Mouse (Mus musculus) liver, embryonic 13.5 days (tissue): Measurements from ENCODE around the gene Zfp119b. TPM values are rescaled to one million over a fixed set of nuclear protein-coding genes. Genes with fewer than 3 reads are reported as not detected.

Source experiments
- ATAC-seq: fragments of 200-750 bp; cut with Nextera tagmentation; 2 replicates; pipeline ENCODE4 v1.8.0; 2017; ENCODE audit warnings: low read depth, mild to moderate bottlenecking, moderate number of reproducible peaks, moderate library complexity
- DNase-seq: peaks from one replicate; pipeline ENCODE4 v3.0.0; 2022
- H3K27ac ChIP-seq: fragments of 300-500 bp; sonication (generic); 2 replicates; pipeline ENCODE4 v1.5.1; 2015; ENCODE audit warnings: moderate library complexity, mild to moderate bottlenecking, inconsistent platforms
- H3K27me3 ChIP-seq: fragments of 300-500 bp; sonication (generic); 2 replicates; pipeline ENCODE4 v1.6.1; 2015; ENCODE audit warnings: mild to moderate bottlenecking, inconsistent platforms
- H3K36me3 ChIP-seq: fragments of 300-500 bp; sonication (generic); 2 replicates; pipeline ENCODE4 v1.6.1; 2015; ENCODE audit warnings: mild to moderate bottlenecking, inconsistent platforms
- H3K4me1 ChIP-seq: fragments of 300-500 bp; sonication (generic); replicated peaks from 2 replicates; pipeline ENCODE4 v1.6.1; 2015; ENCODE audit warnings: inconsistent platforms
- H3K4me2 ChIP-seq: fragments of 300-500 bp; sonication (generic); 2 replicates; pipeline ENCODE4 v1.6.1; 2015; ENCODE audit warnings: inconsistent platforms, mild to moderate bottlenecking, moderate library complexity
- H3K4me3 ChIP-seq: fragments of 300-500 bp; sonication (generic); replicated peaks from 2 replicates; pipeline ENCODE4 v1.5.1; 2015; ENCODE audit warnings: mild to moderate bottlenecking, inconsistent platforms
- H3K9ac ChIP-seq: fragments of 300-500 bp; sonication (generic); 2 replicates; pipeline ENCODE4 v1.6.1; 2015; ENCODE audit warnings: mild to moderate bottlenecking, inconsistent platforms
- H3K9me3 ChIP-seq: fragments of 300-500 bp; sonication (generic); replicated peaks from 2 replicates; pipeline ENCODE4 v1.6.1; 2016; ENCODE audit warnings: inconsistent platforms
- WGBS: fragments of 180-500 bp; shearing (Covaris S2); methylation state at CpG from one replicate; pipeline ENCODE4 v1.1.7; 2015; ENCODE audit not compliant: insufficient replicate concordance; 5-methylcytosine and 5-hydroxymethylcytosine counted together
- polyA plus RNA-seq: library from polyadenylated mRNA; unstranded; fragments of >200 nt; fragmentation: Nextera tagmentation; extraction: Ambion mirVana; gene quantifications from 2 replicates; pipeline ENCODE4 v1.2.1, GENCODE M21; 2015

The Zfp119b gene
- polyA plus RNA-seq, 1 experiment from 2014 or later, result 2.6 TPM

DNA sequence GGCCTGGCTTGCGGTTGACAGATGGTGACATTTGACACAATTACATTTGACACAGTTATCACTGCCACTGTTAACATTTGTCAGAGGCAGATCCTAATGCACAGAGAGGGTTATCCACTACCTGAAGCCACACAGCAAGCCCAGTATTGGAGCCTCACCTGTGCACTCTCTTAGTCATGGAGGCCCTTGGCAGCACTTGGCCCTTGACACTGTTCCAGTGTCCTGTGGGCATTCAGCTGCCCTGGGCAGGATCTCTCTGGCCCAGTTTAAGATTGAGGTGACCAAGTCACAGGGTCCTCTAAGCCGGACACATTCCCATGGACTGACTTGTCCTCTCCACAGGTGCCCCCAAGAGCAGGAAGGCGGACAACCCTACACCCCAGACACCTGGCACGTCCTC is 17.9 kb upstream of the Zfp119b start:
- no peak for ATAC-seq
- Histone ChIP-seq H3K4me3 (no peak overlapping the region), H3K36me3 (peaks cover 49% of the 10 kb centered on the region), H3K27me3 (peaks cover 40% of the 10 kb centered on the region), H3K4me2 (no peak overlapping the region), H3K27ac (no peak overlapping the region), H3K4me1 (peaks cover 22% of the 10 kb centered on the region; the same call in 1 of the 2 replicates), H3K9ac (no peak overlapping the region), H3K9me3 (no peaks in the 10 kb centered on the region)
- no peak for DNase-seq
- WGBS, result 87% methylated on average over 4 of the region's 4 CpGs

DNA sequence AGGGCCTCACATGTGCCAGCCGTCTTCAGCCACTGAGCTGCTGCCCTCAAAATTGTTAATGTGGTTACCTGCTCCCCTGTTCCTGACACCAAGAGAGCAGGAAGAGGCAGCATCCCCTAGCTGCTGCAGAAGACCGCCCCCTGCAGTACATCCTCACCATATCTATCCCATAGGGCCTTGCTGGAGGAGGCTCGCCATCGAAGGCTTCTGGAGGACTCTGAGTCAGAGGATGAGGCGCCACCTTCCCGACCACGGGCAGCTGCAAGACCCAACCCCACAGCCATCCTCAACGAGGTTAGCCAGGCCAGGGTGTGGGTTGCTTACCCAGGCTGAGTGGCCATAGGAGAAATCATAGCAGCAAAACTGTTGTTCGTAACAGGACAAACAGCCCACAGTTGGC is 15.7 kb upstream of the Zfp119b start:
- peaks cover 18% of the 10 kb centered on the region for H3K27me3 ChIP-seq
- no peak overlapping the region for H3K4me2 ChIP-seq
- peaks cover 68% of the 10 kb centered on the region for H3K36me3 ChIP-seq
- ATAC-seq (no peak), DNase-seq (no peak)
- no peak overlapping the region for H3K9ac ChIP-seq
- no peaks in the 10 kb centered on the region for H3K9me3 ChIP-seq
- WGBS, result 72% methylated on average over 9 of the region's 9 CpGs
- H3K4me3 ChIP-seq, result no peak overlapping the region
- peaks cover 20% of the 10 kb centered on the region for H3K4me1 ChIP-seq
- no peak overlapping the region for H3K27ac ChIP-seq

DNA sequence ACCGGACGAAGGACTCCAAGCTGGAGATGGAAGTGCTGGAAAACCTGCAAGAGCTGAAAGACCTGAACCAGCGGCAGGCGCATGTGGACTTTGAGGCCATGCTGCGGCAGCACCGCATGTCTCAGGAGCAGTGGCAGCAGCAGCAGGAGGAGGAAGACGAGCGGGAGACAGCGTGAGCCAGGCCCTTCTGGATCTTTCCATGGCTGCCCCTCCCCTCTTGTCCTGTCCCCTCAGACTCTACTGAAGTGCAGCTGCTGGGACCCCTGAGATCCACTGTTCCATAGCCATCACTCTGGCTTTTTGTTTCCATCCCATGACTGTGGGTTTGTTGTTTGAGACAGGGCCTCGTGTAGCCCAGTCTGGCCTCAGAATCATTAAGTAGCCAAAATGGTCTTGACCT is 15.2 kb upstream of the Zfp119b start:
- Histone ChIP-seq H3K4me1 (peaks cover 25% of the 10 kb centered on the region), H3K4me2 (no peak overlapping the region), H3K9ac (no peak overlapping the region), H3K27me3 (peaks cover 13% of the 10 kb centered on the region), H3K4me3 (no peak overlapping the region), H3K9me3 (no peaks in the 10 kb centered on the region), H3K27ac (no peak overlapping the region), H3K36me3 (peaks cover 68% of the 10 kb centered on the region)
- ATAC-seq, result no peak
- 89% methylated on average over 10 of the region's 10 CpGs for WGBS
- no peak for DNase-seq

DNA sequence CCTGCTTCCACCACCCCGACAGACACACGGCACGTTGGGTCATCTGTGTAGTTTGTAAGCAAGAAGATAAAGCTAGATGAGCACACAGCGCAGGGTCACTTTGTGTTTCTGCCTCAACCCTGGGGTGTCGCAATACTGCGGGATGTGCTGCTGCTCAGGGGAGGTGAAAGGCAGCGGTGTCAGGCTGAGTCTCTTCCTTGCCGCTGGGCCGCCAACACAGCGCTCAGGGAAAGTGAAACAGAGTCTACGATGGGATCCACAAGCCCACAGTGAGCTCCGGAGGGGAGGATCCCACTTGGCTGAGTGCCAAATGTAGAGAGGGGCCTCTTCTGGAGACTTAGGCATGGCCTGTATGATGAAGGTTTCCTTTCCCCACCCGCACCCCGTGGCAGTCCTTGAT is 13.9 kb upstream of the Zfp119b start:
- no peaks in the 10 kb centered on the region for H3K9me3 ChIP-seq
- H3K27ac ChIP-seq, result 0 out of 2 replicates have a peak overlapping the region, but pooled peaks have one; percentile 13
- H3K4me3 ChIP-seq, result no peak overlapping the region
- no peaks in the 10 kb centered on the region for H3K27me3 ChIP-seq
- peaks cover 68% of the 10 kb centered on the region for H3K36me3 ChIP-seq
- 69% methylated on average over 14 of the region's 14 CpGs for WGBS
- ATAC-seq, result no peak
- no peak overlapping the region for H3K4me2 ChIP-seq
- H3K4me1 ChIP-seq, result peaks cover 31% of the 10 kb centered on the region
- no peak overlapping the region for H3K9ac ChIP-seq
- DNase-seq, result no peak

DNA sequence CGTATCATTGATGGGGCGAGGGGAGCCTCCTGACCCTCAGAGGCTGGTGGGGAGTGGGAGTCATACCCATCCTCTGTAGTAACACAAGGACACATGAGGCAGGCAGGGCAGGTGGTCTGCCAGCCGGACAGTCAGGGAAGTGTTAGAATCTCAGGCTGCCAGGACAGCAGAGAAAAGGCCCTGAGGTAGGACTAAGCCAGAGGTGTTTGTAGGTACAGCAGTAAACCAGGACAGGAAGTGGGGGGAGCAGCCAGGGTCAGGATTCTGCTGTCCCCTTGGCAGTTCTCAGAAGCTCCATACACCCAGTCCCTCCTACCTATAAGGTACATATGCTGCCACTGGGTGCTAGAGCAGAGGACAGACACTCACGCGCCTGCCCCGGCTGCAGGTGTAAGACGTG is 12.3 kb upstream of the Zfp119b start:
- Histone ChIP-seq H3K9ac (no peak overlapping the region), H3K4me2 (no peak overlapping the region), H3K27me3 (no peaks in the 10 kb centered on the region), H3K36me3 (peaks cover 54% of the 10 kb centered on the region), H3K9me3 (no peaks in the 10 kb centered on the region), H3K27ac (no peak overlapping the region), H3K4me1 (peaks cover 47% of the 10 kb centered on the region), H3K4me3 (no peak overlapping the region)
- DNase-seq, result no peak
- 90% methylated on average over 7 of the region's 7 CpGs for WGBS
- ATAC-seq, result no peak

DNA sequence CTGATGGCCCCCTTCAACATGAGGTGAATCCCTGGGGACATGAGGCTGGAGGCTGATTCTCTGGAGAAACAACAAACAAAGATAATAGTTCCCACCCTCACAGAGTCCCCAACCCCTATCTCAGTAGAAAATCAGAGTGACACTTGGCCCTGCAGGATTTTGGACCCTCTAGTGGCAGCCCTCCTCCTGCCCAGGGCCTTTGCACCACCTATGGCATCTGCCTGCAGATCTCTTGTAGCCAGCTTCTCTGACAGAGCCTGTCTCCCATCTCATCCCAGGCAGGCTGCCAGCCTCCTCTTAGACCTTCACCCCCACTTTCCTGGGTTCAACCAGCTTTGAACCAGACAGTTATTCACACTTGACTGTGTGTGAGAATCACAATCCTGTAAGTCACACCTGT is 11.5 kb upstream of the Zfp119b start:
- H3K4me2 ChIP-seq, result peak overlapping the region; percentile 83; the same call in 1 of the 2 replicates
- H3K4me3 ChIP-seq, result no peak overlapping the region
- H3K9me3 ChIP-seq, result no peaks in the 10 kb centered on the region
- peaks cover 45% of the 10 kb centered on the region for H3K36me3 ChIP-seq
- H3K27me3 ChIP-seq, result no peaks in the 10 kb centered on the region
- peaks cover 55% of the 10 kb centered on the region for H3K4me1 ChIP-seq
- peak overlapping the region; percentile 75; the same call in 1 of the 2 replicates for H3K9ac ChIP-seq
- ATAC-seq, result no peak
- no peak for DNase-seq
- H3K27ac ChIP-seq, result no peak overlapping the region

DNA sequence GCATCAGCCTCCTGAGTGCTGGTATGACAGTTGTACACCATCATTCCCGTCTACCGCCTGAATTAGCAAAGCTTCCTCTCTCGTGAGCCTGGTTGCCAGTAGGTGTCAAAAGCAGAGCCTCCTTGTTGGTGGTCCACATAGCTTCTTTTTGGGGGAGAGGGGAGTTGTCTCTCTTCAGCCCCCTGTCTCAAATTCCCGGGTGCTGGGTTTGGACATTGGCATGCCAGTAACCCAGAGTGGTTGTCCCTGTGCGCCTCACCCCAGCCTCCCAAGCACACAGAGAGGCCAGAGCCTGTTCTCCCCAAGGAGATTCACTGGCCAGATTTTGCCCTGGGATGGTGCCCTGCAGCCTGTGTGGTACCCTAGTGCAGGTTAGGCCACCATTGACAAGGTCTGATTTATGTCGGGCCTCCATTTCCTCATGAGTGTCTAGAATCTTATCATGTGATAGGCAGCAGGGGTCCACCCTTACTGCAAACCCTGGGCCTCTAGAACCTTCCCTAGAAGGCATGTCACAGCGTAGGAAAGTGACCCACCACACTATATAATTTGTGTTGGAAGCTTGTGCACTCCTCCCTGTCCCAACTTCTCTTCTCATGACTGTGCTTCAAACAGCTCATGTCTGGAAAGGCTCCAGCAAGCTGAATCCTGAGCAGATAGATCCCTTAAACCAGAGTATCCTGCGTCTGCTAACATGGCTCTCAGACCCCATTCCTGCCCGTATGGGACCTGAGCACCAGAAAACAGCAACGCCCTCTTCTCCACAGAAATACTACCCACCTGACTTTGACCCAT is 10.8 kb upstream of the Zfp119b start:
- no peak for ATAC-seq
- Histone ChIP-seq H3K27ac (peak overlapping the region; percentile 72), H3K4me1 (peaks cover 58% of the 10 kb centered on the region), H3K36me3 (peaks cover 42% of the 10 kb centered on the region), H3K4me2 (peak overlapping the region; percentile 83), H3K27me3 (0 out of 2 replicates have a peak, but pooled peaks cover under 1% of the 10 kb centered on the region), H3K9me3 (no peaks in the 10 kb centered on the region), H3K4me3 (peak overlapping the region; percentile 66), H3K9ac (peak overlapping the region; percentile 75)
- 62% methylated on average over 10 of the region's 10 CpGs for WGBS
- no peak for DNase-seq

DNA sequence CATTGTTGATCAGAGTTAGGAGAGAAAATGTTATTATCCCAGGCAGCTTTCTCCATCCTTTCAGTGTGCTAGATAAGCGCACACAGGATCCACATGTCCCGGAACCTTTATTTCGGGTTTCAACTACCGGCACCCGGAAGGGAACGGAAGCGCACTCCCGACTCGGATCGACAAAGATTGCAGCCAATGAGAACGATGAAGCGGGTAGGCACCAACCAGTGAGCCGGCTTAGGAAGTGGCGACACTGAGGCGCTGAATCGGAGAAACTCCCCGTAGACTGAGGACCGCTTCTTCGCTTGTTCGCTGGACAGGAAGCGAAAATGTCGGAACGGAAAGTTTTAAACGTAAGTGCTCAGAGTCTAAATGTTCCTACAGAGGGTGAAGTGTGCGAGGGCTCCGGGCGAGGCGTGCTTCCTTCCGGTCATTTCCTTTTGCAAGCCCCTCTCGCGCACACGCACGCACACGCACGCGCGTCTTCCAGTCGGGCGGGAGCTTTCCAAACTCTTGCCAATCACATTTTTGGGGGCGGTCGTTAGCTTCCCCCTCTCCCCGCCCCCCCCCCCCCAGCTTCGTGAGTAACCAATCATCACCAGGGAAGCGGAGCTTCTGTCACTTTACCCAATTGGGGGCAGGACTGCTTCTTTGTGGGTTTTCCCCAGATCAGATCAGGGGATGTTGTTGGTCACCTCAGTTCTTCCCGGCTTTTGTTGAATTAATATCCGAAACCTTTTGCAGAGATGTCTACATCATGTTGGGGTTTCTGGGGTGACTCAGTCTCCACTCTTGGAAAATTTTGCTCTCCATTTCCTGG is 9.8 kb upstream of the Zfp119b start, which contains the start of gene Yju2:
Gene Yju2, plus strand, starts transcription at position 182 of the 811 bp plus-strand sequence.
- Histone ChIP-seq H3K27ac (peak within 1 kb of the TSS; percentile 89), H3K27me3 (peaks cover 10% of the 10 kb centered on the region; the same call in 1 of the 2 replicates), H3K9ac (peak within 1 kb of the TSS; percentile 75), H3K36me3 (peaks cover 32% of the 10 kb centered on the region), H3K4me2 (peak within 1 kb of the TSS; percentile 83), H3K4me3 (peak within 1 kb of the TSS; percentile 66), H3K4me1 (peaks cover 58% of the 10 kb centered on the region), H3K9me3 (no peaks in the 10 kb centered on the region)
- peak; percentile 89 for ATAC-seq
- DNase-seq, result peak; percentile 90
- WGBS, result under 1% methylated on average over 45 of the region's 46 CpGs

DNA sequence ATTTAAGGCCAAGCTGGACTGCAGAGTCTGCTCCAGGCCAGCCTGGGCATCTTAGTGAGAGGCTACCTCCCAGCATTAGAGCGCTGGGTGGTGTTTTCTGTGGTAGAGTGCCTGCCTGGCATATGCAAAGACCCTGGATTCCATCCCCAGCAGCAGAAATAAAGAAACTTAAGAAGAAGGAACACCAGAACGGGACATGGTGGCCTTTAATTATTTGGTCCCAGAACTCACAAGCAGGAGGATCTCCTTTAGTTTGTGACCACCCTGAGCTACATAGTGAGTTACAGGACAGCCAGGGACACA is 9.2 kb upstream of the Zfp119b start:
- no peak for ATAC-seq
- Histone ChIP-seq H3K36me3 (peaks cover 27% of the 10 kb centered on the region), H3K27me3 (peaks cover 11% of the 10 kb centered on the region; the same call in 1 of the 2 replicates), H3K9me3 (no peaks in the 10 kb centered on the region), H3K9ac (peak overlapping the region; percentile 75), H3K27ac (peak overlapping the region; percentile 89), H3K4me2 (peak overlapping the region; percentile 83), H3K4me1 (peaks cover 58% of the 10 kb centered on the region), H3K4me3 (peak overlapping the region; percentile 66)
- DNase-seq, result no peak
- 35% methylated on average over 2 of the region's 2 CpGs for WGBS

DNA sequence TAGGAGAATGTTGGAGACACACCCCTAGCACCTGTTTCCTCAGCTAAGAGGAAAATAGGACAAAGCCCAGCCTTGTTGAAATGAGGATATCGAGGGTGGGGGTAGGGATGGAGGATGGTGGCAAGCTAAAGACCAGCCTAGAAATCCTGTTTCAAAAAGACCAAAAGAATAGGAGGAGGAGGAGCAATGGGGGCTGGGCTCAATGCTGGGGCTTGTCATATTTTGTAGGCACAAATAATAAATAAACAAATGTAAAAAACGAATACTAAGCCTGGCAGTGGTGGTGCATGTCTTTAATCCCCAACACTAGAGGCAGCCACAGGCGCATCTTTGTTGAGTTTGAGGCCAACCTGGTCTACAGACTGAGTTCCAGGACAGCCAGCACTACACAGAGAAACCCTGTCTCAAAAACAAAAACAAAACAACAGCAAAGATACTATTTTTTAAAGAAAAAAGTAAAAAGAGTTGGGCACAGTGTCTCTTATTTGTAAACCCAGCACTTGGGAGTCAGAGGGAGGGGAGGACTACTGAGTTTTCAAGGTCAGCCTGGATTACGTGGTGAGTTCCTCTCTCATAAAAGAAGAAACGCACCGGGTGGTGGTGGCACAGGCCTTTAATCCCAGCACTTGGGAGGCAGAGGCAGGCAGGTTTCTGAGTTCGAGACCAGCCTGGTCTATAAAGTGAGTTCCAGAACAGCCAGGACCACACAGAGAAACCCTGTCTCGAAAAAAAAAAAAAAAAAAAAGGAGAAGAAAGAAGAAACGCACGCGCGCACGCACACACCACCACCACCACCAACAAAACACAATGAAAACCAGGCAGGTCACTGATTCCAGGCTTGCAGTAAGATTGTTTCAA is 8.7 kb upstream of the Zfp119b start:
- Histone ChIP-seq H3K36me3 (peaks cover 23% of the 10 kb centered on the region), H3K4me2 (peak overlapping the region; percentile 83), H3K27me3 (peaks cover 11% of the 10 kb centered on the region; the same call in 1 of the 2 replicates), H3K4me1 (peaks cover 55% of the 10 kb centered on the region), H3K27ac (peak overlapping the region; percentile 89), H3K9ac (peak overlapping the region; percentile 75), H3K4me3 (peak overlapping the region; percentile 66), H3K9me3 (no peaks in the 10 kb centered on the region)
- no peak for ATAC-seq
- WGBS, result 64% methylated on average over 13 of the region's 13 CpGs
- no peak for DNase-seq

DNA sequence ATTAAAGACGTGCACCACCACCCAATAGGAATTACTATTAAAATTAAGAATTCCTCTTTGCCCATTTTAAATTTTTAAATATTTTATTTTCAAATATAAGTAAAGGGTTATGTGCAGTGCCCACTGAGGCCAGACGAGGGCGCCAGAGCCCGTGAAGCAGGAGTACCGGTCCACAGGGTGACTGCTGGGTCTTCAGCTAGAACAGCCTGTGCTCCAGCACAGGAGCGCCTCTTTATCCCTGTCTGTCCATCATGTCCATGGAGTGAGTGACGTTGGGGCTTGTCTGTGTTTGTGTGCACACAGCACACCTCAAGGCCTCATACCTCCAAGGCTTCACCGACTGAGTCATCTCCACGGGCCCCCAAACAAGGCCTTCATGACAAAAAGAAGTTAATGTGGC is 7.9 kb upstream of the Zfp119b start:
- Histone ChIP-seq H3K4me3 (no peak overlapping the region), H3K9me3 (no peaks in the 10 kb centered on the region), H3K27me3 (peaks cover 11% of the 10 kb centered on the region; the same call in 1 of the 2 replicates), H3K36me3 (peaks cover 18% of the 10 kb centered on the region), H3K9ac (no peak overlapping the region), H3K4me1 (peaks cover 50% of the 10 kb centered on the region), H3K4me2 (0 out of 2 replicates have a peak overlapping the region, but pooled peaks have one; percentile 7), H3K27ac (no peak overlapping the region)
- ATAC-seq, result no peak
- WGBS, result 19% methylated on average over 9 of the region's 9 CpGs
- DNase-seq, result peak; percentile 68
